Mouse (Mus musculus) midbrain, embryonic 15.5 days (tissue): ENCODE results near the gene Ereg. TPM values are rescaled to one million over a fixed set of nuclear protein-coding genes. Genes with fewer than 3 reads are reported as not detected.

Experiments
- ATAC-seq: fragments of 200-750 bp; cut with Nextera tagmentation; replicated peaks from 2 replicates; pipeline ENCODE4 v1.8.0; 2017; ENCODE audit warnings: moderate TSS enrichment
- H3K27ac ChIP-seq: fragments of 300-500 bp; sonication (generic); 2 replicates; pipeline ENCODE4 v1.5.1; 2015; ENCODE audit warnings: mild to moderate bottlenecking, inconsistent platforms
- H3K27me3 ChIP-seq: fragments of 300-500 bp; sonication (generic); replicated peaks from 2 replicates; pipeline ENCODE4 v1.6.1; 2015; ENCODE audit warnings: inconsistent platforms
- H3K36me3 ChIP-seq: fragments of 300-500 bp; sonication (generic); replicated peaks from 2 replicates; pipeline ENCODE4 v1.6.1; 2015; ENCODE audit warnings: inconsistent platforms
- H3K4me1 ChIP-seq: fragments of 300-500 bp; sonication (generic); 2 replicates; pipeline ENCODE4 v1.6.1; 2015; ENCODE audit warnings: inconsistent platforms
- H3K4me2 ChIP-seq: fragments of 300-500 bp; sonication (generic); 2 replicates; pipeline ENCODE4 v1.6.1; 2015; ENCODE audit warnings: inconsistent platforms, mild to moderate bottlenecking, moderate library complexity
- H3K4me3 ChIP-seq: fragments of 300-500 bp; sonication (generic); 2 replicates; pipeline ENCODE4 v1.5.1; 2015; ENCODE audit warnings: mild to moderate bottlenecking, inconsistent platforms
- H3K9ac ChIP-seq: fragments of 300-500 bp; sonication (generic); 2 replicates; pipeline ENCODE4 v1.6.1; 2015; ENCODE audit warnings: mild to moderate bottlenecking, inconsistent platforms
- H3K9me3 ChIP-seq: fragments of 300-500 bp; sonication (generic); 2 replicates; pipeline ENCODE4 v1.6.1; 2016; ENCODE audit warnings: inconsistent platforms
- WGBS: fragments of 180-500 bp; shearing (Covaris S2); methylation state at CpG from one replicate; pipeline ENCODE4 v1.1.7; 2015; ENCODE audit warnings: mixed read lengths; 5-methylcytosine and 5-hydroxymethylcytosine counted together
- polyA plus RNA-seq: library from polyadenylated mRNA; unstranded; fragments of >200 nt; fragmentation: Nextera tagmentation; extraction: Ambion mirVana; gene quantifications from 2 replicates; pipeline ENCODE4 v1.2.1, GENCODE M21; 2015

The Ereg gene
- polyA plus RNA-seq, 1 experiment from 2014 or later = not detected

DNA sequence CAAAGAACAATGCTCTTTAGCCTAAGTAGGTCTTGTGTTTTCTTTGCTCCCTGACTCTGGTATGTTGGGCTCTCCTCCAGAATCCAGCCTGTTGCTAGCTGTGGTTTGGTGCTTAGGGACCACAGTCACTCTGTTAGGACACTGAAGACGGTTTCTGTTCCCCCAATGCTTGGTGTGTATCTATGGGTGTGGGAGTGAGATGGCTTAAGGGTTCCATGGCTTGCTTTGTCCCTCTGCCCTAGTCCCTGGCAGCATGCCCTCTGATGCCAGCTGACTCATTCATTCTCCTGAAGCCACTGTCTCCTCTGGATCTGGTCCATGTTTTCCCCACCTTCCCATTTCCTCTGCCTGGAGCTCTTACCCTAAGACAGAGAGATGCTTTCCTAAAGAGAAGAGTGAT, 40.2 kb downstream of the Ereg start:
- no peaks in the 10 kb centered on the region for H3K36me3 ChIP-seq
- no peak overlapping the region for H3K27ac ChIP-seq
- H3K4me1 ChIP-seq = no peaks in the 10 kb centered on the region
- no peak for ATAC-seq
- no peaks in the 10 kb centered on the region for H3K9me3 ChIP-seq
- no peaks in the 10 kb centered on the region for H3K27me3 ChIP-seq
- WGBS = 71% methylated on average over 1 of the region's 1 CpGs
- H3K9ac ChIP-seq = no peak overlapping the region
- H3K4me3 ChIP-seq = no peak overlapping the region
- no peak overlapping the region for H3K4me2 ChIP-seq

DNA sequence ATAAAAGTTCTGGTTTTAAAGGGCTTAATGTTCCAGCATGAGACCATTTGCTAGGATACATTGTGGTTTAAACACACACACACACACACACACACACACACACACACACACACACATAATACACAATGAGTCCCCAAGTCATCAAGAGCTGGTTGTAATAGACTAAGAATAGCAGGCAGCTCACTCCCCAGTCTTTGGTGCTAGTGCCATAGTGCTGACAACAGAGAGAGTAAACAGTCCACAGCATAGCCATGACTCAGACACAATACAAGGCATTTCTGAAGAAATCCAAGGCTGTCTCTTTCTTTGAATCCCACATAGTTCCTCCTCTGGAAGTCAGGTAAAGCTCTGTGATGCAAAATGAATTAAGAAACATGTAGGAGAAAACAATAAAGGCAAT, 44.2 kb downstream of the Ereg start:
- H3K27ac ChIP-seq = no peak overlapping the region
- H3K9ac ChIP-seq = no peak overlapping the region
- no peaks in the 10 kb centered on the region for H3K36me3 ChIP-seq
- no peaks in the 10 kb centered on the region for H3K9me3 ChIP-seq
- no peaks in the 10 kb centered on the region for H3K27me3 ChIP-seq
- no peaks in the 10 kb centered on the region for H3K4me1 ChIP-seq
- ATAC-seq = no peak
- no peak overlapping the region for H3K4me3 ChIP-seq
- H3K4me2 ChIP-seq = no peak overlapping the region

DNA sequence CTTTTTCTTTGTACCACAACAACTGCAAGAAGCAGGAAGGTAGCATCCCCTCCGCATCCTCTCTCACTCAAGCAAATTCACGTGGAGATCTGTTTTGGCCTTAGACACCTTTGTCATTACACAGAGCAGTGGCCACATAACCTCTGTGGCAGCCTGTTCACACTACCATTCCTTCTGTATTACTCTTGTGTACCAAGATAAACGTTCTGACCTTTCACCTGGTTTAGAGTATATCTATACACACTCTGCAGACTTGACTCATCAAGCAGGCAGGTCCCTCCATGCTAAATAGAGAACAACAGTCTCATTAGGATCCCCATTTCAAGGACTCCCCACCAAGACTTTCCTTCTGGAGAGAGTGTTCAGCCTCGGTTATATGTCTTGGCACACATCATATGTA, 49.0 kb downstream of the Ereg start:
- Histone ChIP-seq H3K4me1 (no peaks in the 10 kb centered on the region), H3K27me3 (no peaks in the 10 kb centered on the region), H3K27ac (no peak overlapping the region), H3K9me3 (no peaks in the 10 kb centered on the region), H3K4me2 (no peak overlapping the region), H3K36me3 (no peaks in the 10 kb centered on the region), H3K4me3 (no peak overlapping the region), H3K9ac (no peak overlapping the region)
- no peak for ATAC-seq
- 85% methylated on average over 4 of the region's 4 CpGs for WGBS

DNA sequence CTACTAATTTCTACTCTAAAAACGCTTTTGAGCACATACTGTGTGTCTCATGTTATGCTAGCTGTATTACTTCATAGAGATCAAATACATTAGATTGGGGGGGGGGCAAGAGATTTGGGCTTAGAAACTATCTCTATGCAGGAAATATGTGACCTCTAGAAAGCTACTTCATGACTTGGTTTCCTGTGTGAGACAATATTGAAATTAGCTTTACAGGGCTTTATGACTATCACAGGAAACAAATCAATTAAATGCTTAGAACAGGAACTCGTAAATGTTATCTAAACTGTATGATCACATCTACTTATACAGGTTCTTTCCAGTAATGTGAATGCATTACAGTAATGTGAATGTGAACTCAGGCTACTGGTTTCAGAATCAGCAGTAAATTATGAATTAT, 49.7 kb downstream of the Ereg start:
- ATAC-seq = no peak
- H3K9ac ChIP-seq = no peak overlapping the region
- no peak overlapping the region for H3K4me3 ChIP-seq
- no peaks in the 10 kb centered on the region for H3K36me3 ChIP-seq
- H3K9me3 ChIP-seq = no peaks in the 10 kb centered on the region
- no peak overlapping the region for H3K27ac ChIP-seq
- H3K4me2 ChIP-seq = no peak overlapping the region
- no peaks in the 10 kb centered on the region for H3K4me1 ChIP-seq
- H3K27me3 ChIP-seq = no peaks in the 10 kb centered on the region
- WGBS = 91% methylated on average over 2 of the region's 2 CpGs

DNA sequence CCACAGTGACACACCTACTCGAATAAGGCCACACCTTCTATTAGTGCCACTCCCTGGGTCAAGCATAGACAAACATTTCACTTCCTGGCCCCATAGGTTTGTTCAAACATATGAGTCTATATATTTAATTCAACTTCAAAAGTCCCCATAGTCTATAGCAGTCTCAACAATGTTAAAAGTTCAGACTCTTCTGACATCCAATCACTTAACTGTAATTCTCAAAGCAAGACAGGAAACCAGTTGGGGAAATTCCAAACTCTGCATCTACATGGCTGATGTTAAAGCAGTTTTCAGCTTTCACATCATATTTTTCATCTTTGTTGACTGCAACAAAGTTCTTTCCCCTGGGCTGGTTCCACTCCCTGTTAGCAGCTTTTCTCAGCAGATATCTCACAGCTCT, 52.2 kb downstream of the Ereg start:
- no peak overlapping the region for H3K27ac ChIP-seq
- H3K9ac ChIP-seq = no peak overlapping the region
- H3K4me3 ChIP-seq = no peak overlapping the region
- WGBS = 85% methylated on average over 1 of the region's 1 CpGs
- no peaks in the 10 kb centered on the region for H3K9me3 ChIP-seq
- no peaks in the 10 kb centered on the region for H3K27me3 ChIP-seq
- no peak overlapping the region for H3K4me2 ChIP-seq
- no peak for ATAC-seq
- H3K36me3 ChIP-seq = no peaks in the 10 kb centered on the region
- no peaks in the 10 kb centered on the region for H3K4me1 ChIP-seq

DNA sequence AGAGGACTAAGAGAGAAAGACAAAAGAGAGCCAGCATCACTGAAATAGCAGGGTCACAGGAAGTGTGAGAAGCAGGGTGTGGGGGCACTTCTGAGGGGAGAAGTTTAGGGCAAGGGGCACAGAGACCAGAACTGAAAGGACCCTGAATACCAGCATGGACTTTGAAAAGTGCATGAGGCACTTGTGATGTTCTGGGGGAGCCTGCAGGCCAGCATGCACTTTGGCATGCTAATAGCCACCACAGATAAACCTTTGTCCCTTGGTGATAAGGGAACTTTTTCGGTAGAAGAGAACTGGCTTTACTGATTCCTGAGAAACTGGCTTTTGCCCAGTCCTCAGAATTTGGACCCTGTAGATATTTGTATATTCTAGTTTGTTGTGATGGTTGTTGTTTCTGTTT, 60.5 kb downstream of the Ereg start:
- no peaks in the 10 kb centered on the region for H3K36me3 ChIP-seq
- H3K27me3 ChIP-seq = peaks cover 9% of the 10 kb centered on the region
- H3K4me3 ChIP-seq = no peak overlapping the region
- H3K4me2 ChIP-seq = no peak overlapping the region
- H3K4me1 ChIP-seq = peaks cover 4% of the 10 kb centered on the region
- ATAC-seq = no peak
- no peaks in the 10 kb centered on the region for H3K9me3 ChIP-seq
- no peak overlapping the region for H3K27ac ChIP-seq
- no peak overlapping the region for H3K9ac ChIP-seq
- WGBS = 74% methylated on average over 1 of the region's 1 CpGs

DNA sequence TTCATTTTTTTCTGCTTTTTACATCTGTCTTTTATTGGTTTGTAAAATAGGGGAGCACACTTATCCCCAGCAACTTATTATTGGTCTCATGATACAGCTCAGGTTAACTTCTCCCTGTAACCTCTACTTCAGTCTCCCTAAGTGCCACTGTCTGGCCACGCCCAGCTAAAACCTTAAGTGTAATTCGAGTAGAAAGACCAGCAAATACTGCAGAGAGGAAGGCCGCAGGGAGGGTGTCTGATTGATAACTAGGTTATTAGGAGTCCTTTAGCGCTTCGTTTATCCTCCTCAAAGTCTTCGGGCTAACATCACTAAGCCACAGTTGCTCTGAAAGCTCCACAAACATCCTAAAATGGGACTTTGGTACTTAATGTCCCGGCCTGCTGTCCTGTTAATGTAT, 64.5 kb downstream of the Ereg start:
- H3K36me3 ChIP-seq = no peaks in the 10 kb centered on the region
- no peak overlapping the region for H3K27ac ChIP-seq
- H3K4me1 ChIP-seq = peaks cover 4% of the 10 kb centered on the region
- ATAC-seq = 0 out of 2 replicates have a peak, but pooled peaks have one; percentile 2
- peak overlapping the region; percentile 98 for H3K4me2 ChIP-seq
- peak overlapping the region; percentile 82 for H3K4me3 ChIP-seq
- peaks cover 22% of the 10 kb centered on the region for H3K27me3 ChIP-seq
- WGBS = 3% methylated on average over 7 of the region's 7 CpGs
- peak overlapping the region; percentile 48; the same call in 1 of the 2 replicates for H3K9ac ChIP-seq
- H3K9me3 ChIP-seq = no peaks in the 10 kb centered on the region

DNA sequence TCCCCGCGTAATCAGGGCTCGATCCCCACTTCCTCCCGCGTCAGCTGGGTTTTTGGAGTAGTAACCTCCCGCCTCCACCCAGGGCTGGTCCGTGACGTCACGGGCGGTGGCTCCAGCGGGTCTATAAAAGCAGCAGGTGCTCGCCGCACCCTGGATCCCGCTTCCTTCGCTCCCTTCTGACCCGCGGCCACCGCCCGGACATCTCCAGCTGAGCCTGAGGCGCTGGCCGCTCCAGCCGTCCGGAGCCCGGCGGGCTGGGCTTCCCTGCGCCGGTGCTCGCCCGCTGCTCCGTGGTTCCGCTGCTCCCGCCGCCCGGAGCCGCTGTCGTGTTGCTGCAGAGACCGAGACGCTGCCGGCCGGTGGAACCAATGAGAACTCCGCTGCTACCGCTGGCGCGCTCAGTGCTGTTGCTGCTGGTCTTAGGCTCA, 65.0 kb downstream of the Ereg start, which contains the start of gene Areg:
Gene Areg (plus strand): TSS at position 154 of the 428 bp plus-strand sequence.
- Histone ChIP-seq H3K36me3 (no peaks in the 10 kb centered on the region), H3K9me3 (no peaks in the 10 kb centered on the region), H3K4me1 (peaks cover 4% of the 10 kb centered on the region), H3K9ac (peak within 1 kb of the TSS; percentile 48), H3K4me2 (peak within 1 kb of the TSS; percentile 98), H3K27me3 (peaks cover 22% of the 10 kb centered on the region), H3K4me3 (peak within 1 kb of the TSS; percentile 82), H3K27ac (no peak within 1 kb of the TSS)
- peak; percentile 96 for ATAC-seq
- WGBS = under 1% methylated on average over 44 of the region's 44 CpGs

DNA sequence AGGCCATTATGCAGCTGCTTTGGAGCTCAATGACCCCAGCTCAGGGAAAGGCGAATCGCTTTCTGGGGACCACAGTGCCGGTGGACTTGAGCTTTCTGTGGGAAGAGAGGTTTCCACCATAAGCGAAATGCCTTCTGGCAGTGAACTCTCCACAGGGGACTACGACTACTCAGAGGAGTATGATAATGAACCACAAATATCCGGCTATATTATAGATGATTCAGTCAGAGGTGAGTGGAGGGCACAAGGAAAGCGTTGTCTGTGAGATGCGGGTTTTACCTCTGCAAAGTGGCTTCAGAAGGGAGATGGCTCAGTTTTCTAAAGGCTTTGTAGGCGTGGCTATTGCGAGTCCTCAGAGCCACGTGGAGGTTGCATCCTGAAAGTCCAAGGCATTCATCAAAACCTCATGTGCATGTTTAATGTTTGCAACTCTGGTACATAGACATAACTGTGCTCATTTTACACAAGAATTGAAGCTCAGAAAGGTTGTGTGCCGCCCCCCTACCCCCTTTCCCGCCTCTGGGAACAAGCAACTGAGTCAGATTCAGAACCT, 66.5 kb downstream of the Ereg start:
- no peak overlapping the region for H3K27ac ChIP-seq
- no peak overlapping the region for H3K4me2 ChIP-seq
- peaks cover 22% of the 10 kb centered on the region for H3K27me3 ChIP-seq
- H3K4me3 ChIP-seq = no peak overlapping the region
- no peak overlapping the region for H3K9ac ChIP-seq
- 48% methylated on average over 13 of the region's 13 CpGs for WGBS
- peaks cover 4% of the 10 kb centered on the region for H3K4me1 ChIP-seq
- no peaks in the 10 kb centered on the region for H3K9me3 ChIP-seq
- H3K36me3 ChIP-seq = no peaks in the 10 kb centered on the region
- ATAC-seq = no peak

Other genes starting within 250 kb of the Ereg start
- 0.22 and 0.31 TPM in 2 replicates for gene Cxcl1, start 183.4 kb upstream of the Ereg start, polyA plus RNA-seq
- gene Cxcl2, start 170.8 kb upstream of the Ereg start, polyA plus RNA-seq = not detected in 2 replicates
- gene Mthfd2l, start 143.5 kb upstream of the Ereg start, polyA plus RNA-seq = 59.7 and 65.4 TPM in 2 replicates
- not detected in 2 replicates for gene Epgn, start 47.2 kb upstream of the Ereg start, polyA plus RNA-seq
- 0.14 and 0.36 TPM in 2 replicates for gene Areg, start 65.0 kb downstream of the Ereg start, polyA plus RNA-seq